Mouse (Mus musculus) T-cell, adult 2 months (primary cell): ENCODE data around the gene Tmem121.
"Not testable (repeated sequence)": the region's sequence is repeated elsewhere in the genome, so short reads cannot be mapped to it uniquely, and the experiment has no call there.

Source experiments
- DNase-seq: peaks from one replicate; pipeline ENCODE4 v3.0.0; 2022; ENCODE audit warnings: low spot score

Tmem121 gene

GRCm38 (mm10) chr12:113187584-113188295, 2.0 kb downstream of the Tmem121 start:
- peak; percentile 79 for DNase-seq

- DNase-seq = no peak
Observed at GRCm38 (mm10) chr12:113188349-113189055, 2.8 kb downstream of the Tmem121 start.

- DNase-seq = no peak
Observed at GRCm38 (mm10) chr12:113193423-113193822, 7.7 kb downstream of the Tmem121 start.

GRCm38 (mm10) chr12:113199132-113199531, 13.4 kb downstream of the Tmem121 start:
- DNase-seq = not testable (repeated sequence)

- no peak for DNase-seq
Observed at GRCm38 (mm10) chr12:113201301-113201700, 15.6 kb downstream of the Tmem121 start.

DNA sequence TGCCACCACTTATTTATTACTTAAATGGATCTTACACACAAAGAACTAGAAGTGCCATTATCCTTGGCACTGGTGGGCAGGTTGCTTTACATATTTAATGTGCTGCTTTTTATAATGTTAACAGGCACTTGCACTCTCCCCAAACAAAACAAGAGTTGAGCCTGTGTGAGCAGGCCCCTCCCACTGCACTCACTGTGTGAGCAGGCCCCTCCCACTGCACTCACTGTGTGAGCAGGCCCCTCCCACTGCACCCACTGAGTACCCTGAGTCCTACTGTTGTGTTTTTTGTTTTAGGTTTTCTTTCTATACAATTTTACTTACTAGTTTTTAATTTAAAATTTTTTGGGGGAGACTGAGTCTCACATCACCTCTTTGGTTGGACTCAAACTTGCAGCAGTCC, 16.3 kb downstream of the Tmem121 start:
- no peak for DNase-seq

GRCm38 (mm10) chr12:113203522-113203921, 17.8 kb downstream of the Tmem121 start:
- DNase-seq = no peak

GRCm38 (mm10) chr12:113205251-113205942, 19.7 kb downstream of the Tmem121 start:
- no peak for DNase-seq

GRCm38 (mm10) chr12:113207737-113208136, 22.0 kb downstream of the Tmem121 start:
- no peak for DNase-seq

GRCm38 (mm10) chr12:113210586-113211378, 25.1 kb downstream of the Tmem121 start:
- DNase-seq = no peak

DNA sequence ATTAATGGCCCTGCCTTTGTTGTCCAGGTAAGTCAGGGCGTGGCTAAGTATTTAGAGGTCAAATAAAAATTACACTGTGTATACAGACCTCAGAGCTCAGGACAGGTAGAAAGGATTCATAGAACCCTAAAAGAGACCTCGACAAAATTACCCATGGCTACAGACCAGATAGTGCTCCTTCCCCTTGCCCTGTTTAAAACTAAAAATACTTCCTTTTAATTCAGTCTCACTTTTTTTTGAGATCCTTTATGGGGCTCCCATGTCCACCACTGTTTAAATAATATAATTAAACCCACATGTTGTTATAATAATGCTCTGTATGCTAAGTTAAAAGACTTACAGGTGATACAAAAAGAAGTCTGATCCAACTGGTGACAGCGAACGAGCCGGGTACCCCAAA, 26.0 kb downstream of the Tmem121 start:
- no peak for DNase-seq

GRCm38 (mm10) chr12:113212326-113212924, 26.7 kb downstream of the Tmem121 start:
- DNase-seq = no peak

GRCm38 (mm10) chr12:113213226-113213625, 27.5 kb downstream of the Tmem121 start:
- no peak for DNase-seq

- no peak for DNase-seq
Observed at GRCm38 (mm10) chr12:113214072-113214808, 28.5 kb downstream of the Tmem121 start.

GRCm38 (mm10) chr12:113214972-113215666, 29.4 kb downstream of the Tmem121 start:
- DNase-seq = no peak

- peak; percentile 59 for DNase-seq
Observed at GRCm38 (mm10) chr12:113215667-113216346, 30.1 kb downstream of the Tmem121 start.

DNA sequence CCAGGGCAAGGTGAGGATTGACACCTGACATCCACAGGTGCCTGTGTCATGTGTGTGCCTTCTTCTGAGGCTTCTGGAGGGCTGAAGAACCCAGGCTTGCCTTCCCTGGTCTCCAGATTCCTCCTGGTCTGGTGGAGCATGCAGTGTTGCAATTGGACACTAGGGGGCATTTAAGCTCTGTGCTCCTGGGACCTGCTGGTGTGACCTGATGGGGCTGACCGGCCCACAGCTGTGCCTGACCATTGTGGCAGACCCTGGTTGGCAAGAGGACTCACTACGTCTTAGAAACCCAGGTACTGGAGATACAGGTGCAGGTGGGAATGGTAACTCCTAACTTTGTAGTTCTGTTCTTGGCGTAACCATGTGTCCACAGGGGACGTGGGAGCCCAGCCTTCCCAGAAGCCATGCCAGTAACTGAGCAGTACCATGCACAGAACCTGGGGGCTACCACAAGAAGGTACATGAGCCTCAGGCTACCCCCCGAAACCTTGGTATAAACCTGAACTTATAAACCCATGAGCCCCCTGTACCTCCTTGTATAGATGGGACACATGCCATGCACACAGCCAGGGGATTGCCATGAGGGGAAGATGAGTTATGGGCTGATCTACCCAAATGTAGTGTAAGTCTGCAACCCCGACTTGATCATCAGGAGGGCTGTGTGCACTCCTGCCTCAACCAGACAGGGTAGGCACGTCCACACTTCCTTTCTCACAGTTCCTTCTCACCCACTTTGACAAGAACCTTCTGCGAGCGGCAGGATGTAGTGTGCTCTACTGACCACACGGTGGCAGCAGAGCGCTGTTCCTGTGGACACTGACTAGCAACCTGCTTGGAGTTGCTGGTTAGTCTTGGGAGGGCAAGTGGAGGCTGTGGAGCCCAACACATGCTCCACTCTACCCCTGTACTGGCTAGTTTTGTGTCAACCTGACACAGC, 31.8 kb downstream of the Tmem121 start:
- DNase-seq = peak; percentile 79

DNA sequence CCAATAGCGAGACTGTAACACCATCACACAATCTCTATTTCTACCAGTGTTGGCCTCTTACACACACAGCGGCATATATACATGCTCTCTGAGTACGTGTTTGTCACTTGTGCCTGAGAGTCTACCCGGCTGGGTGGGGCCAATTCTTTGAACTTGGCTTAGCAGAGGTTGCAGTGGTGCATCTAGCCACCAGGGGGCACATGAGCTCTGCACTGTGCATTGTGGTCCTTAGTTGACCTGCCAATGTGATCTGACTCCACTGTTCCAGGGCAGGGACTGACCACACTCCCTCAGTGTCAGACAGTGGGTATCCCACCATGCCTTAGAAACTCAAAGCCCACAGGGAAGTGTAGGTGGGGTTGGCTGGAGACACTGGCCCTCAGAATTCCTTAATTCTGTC, 34.1 kb downstream of the Tmem121 start:
- DNase-seq = peak; percentile 67

DNA sequence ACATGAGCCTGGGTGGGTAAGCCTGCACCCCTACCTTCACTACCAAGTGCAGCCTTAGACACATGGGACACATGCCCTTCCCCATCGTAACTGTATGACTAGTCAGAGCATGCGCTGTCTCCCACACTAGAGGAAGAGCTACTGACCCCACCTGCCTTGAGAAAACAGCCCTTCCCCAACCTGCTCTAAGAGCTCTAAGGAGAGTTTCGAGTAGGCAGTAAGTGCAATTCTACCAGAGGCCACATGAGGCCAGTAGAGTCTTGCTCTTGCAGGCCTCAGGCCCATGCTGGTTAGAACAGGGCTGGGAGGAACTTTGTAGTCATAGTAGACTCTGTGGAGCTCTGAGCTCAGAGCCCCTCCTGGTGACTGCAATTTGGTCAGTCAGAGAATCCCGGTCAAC, 34.7 kb downstream of the Tmem121 start:
- DNase-seq = peak; percentile 71
